28 mouse cellular contexts compared by ENCODE assay signal in the genomic region with DNA sequence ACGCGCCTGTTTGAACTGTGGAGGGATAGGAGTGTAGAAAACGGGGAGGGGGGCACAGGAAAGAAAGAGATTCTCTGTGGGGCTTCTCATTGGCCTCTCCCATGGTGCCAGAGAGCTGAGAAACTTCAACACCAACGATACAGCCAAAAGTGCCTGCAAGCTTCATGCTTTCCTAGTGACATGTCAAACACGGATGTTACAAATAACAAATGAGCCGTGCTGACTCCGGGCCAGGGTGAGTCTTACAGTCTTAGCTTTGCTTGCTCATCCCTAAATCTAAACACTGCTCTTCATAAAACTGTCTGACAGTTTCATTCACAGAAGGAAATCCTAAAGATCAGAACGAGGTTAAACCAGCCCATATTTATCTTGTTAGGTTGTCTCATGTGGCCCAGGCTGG.
DNase-seq lines count a peak whose midpoint lies in the region; ATAC-seq lines count a peak whose summit lies in the region.
"Had no signal": no experiment of that assay in that cellular context is flagged by ENCODE, and none has a peak within 500 bp of the region (broad histone marks: within the 10 kb centered on the region; RNA-seq: fewer than 3 reads in every experiment).

No protein-coding gene starts in this region.

- no peaks in the 10 kb centered on the region for H3K9me3 ChIP-seq in hindbrain, embryonic 16.5 days (ENCODE audit: control insufficient read depth, low read length)
- H3K9me3 ChIP-seq: heart, embryonic 13.5 days; hindbrain, embryonic 15.5 days; limb, embryonic 12.5 days; liver, embryonic 15.5 days; midbrain, embryonic 13.5 days; neural tube, embryonic 13.5 days had no signal

- DNase-seq in heart, adult 11 months, result peak; percentile 74
- DNase-seq in heart, adult 8-10 months (ENCODE audit: low spot score), result no peak
- DNase-seq in kidney, postnatal 4 days, result peak; percentile 36 to 44
- no peak for DNase-seq in kidney, adult 11 months
- peak; percentile 60 for DNase-seq in urinary bladder, postnatal 14 days (ENCODE audit: low spot score)
- DNase-seq in urinary bladder, postnatal 36 days (ENCODE audit: low spot score in 2 of 2), result no peak
- peak; percentile 38 to 60 for DNase-seq in lung, postnatal 4 days
- DNase-seq: cerebellum, adult 2 months; cerebellum, postnatal 14 days; gastrocnemius, adult 2 months; gastrocnemius, postnatal 36 days; heart, adult 2 months; heart, postnatal 10 days; kidney, adult 9 months; right cerebral cortex, postnatal 4 days; thymus, adult 2 months; thymus, postnatal 36 days had no signal

- 88% methylated on average over 8 of the region's 8 CpGs for WGBS in hindbrain, embryonic 16.5 days

- H3K9ac ChIP-seq in hindbrain, embryonic 16.5 days (ENCODE audit: low read depth, low read length), result no peak overlapping the region
- H3K9ac ChIP-seq: heart, embryonic 13.5 days; hindbrain, embryonic 15.5 days; limb, embryonic 12.5 days; liver, embryonic 15.5 days; midbrain, embryonic 13.5 days; neural tube, embryonic 13.5 days had no signal

- no peaks in the 10 kb centered on the region for H3K27me3 ChIP-seq in hindbrain, embryonic 16.5 days (replicated peaks; ENCODE audit: control insufficient read depth, insufficient read depth, low read length)
- H3K27me3 ChIP-seq: CH12.LX; heart, embryonic 13.5 days; hindbrain, embryonic 15.5 days; limb, embryonic 12.5 days; liver, embryonic 15.5 days; neural tube, embryonic 13.5 days had no signal

- no peak overlapping the region for H3K4me3 ChIP-seq in hindbrain, embryonic 16.5 days (ENCODE audit: low read length)
- H3K4me3 ChIP-seq: erythroblast, embryonic 14.5 days; gastrocnemius, adult 2 months; heart, adult 2 months; heart, embryonic 13.5 days; hindbrain, embryonic 15.5 days; limb, embryonic 12.5 days; liver, embryonic 15.5 days; midbrain, embryonic 13.5 days; neural tube, embryonic 13.5 days had no signal

- H3K4me2 ChIP-seq in hindbrain, embryonic 16.5 days (ENCODE audit: low read length), result no peak overlapping the region
- H3K4me2 ChIP-seq: heart, embryonic 13.5 days; hindbrain, embryonic 15.5 days; limb, embryonic 12.5 days; liver, embryonic 15.5 days; midbrain, embryonic 13.5 days; neural tube, embryonic 13.5 days had no signal

- H3K36me3 ChIP-seq in hindbrain, embryonic 16.5 days (ENCODE audit: control insufficient read depth, insufficient read depth, low read length), result no peaks in the 10 kb centered on the region
- H3K36me3 ChIP-seq: heart, embryonic 13.5 days; hindbrain, embryonic 15.5 days; limb, embryonic 12.5 days; liver, embryonic 15.5 days; midbrain, embryonic 13.5 days; neural tube, embryonic 13.5 days had no signal

- no peak overlapping the region for H3K27ac ChIP-seq in hindbrain, embryonic 16.5 days (ENCODE audit: low read depth, low read length)
- H3K27ac ChIP-seq: gastrocnemius, adult 2 months; heart, adult 2 months; heart, embryonic 13.5 days; hindbrain, embryonic 15.5 days; limb, embryonic 12.5 days; liver, embryonic 15.5 days; macrophage; midbrain, embryonic 13.5 days; neural tube, embryonic 13.5 days had no signal

- H3K4me1 ChIP-seq in hindbrain, embryonic 16.5 days (ENCODE audit: control insufficient read depth, insufficient read depth, low read depth, low read length), result no peaks in the 10 kb centered on the region
- H3K4me1 ChIP-seq: heart, embryonic 13.5 days; hindbrain, embryonic 15.5 days; limb, embryonic 12.5 days; liver, embryonic 15.5 days; midbrain, embryonic 13.5 days; neural tube, embryonic 13.5 days had no signal

- ATAC-seq in hindbrain, embryonic 16.5 days, result no peak
- ATAC-seq: forebrain, embryonic 16.5 days; midbrain, embryonic 13.5 days had no signal

Comparison
In these comparisons a context has a peak if more than half of its experiments do, and no peak if none do; other contexts are left out.
1. DNase-seq: peak in heart, adult 11 months (single experiment), kidney, postnatal 4 days (2 of 2), urinary bladder, postnatal 14 days (single experiment) and lung, postnatal 4 days (2 of 2); none in heart, adult 8-10 months (single experiment), kidney, adult 11 months (single experiment) and urinary bladder, postnatal 36 days (0 of 2).